Mouse (Mus musculus): ENCODE data around the gene Col6a5. TPM values are rescaled to one million over a fixed set of nuclear protein-coding genes. Genes with fewer than 3 reads are reported as not detected.

The Col6a5 gene
- polyA plus RNA-seq, 1 experiment: 4.1 TPM

DNA sequence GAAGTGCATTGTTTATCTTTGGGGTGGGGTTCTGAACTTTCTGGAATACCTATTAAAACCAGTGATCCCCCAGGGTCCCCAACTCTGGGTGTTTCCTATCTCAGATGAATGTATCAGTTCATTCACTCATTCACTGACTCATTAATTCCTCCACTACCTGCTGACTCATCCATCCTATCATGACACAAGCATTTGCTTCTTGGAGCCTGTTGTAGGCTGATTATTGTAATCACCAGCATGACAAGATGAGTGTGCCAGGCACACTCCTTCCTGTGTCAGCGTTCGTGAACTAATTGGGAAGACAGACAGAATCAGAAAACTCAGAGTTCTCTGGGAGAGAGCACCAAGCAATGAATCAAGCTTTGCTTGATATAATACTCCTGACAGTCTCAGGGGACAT lies 36.8 kb downstream of the Col6a5 start:
- Histone ChIP-seq H3K4me1 (ENCODE audit: control insufficient read depth, insufficient read depth, low read length) (no peaks in the 10 kb centered on the region), H3K27ac (ENCODE audit: control insufficient read depth, insufficient read depth, low read depth, low read length) (no peak overlapping the region), H3K4me3 (ENCODE audit: control insufficient read depth, low read depth, low read length) (no peak overlapping the region), H3K27me3 (ENCODE audit: control insufficient read depth, insufficient read depth, low read length) (no peaks in the 10 kb centered on the region), H3K36me3 (ENCODE audit: control insufficient read depth, insufficient read depth, low read length) (no peaks in the 10 kb centered on the region)
- TF ChIP-seq POLR2A (IDR thresholded peaks at IDR 0.05; ENCODE audit: control insufficient read depth, low read depth, low read length): no peak
- TF ChIP-seq CTCF (IDR thresholded peaks at IDR 0.05; ENCODE audit: control insufficient read depth, insufficient read depth, insufficient replicate concordance, low read depth, low read length): no peak

DNA sequence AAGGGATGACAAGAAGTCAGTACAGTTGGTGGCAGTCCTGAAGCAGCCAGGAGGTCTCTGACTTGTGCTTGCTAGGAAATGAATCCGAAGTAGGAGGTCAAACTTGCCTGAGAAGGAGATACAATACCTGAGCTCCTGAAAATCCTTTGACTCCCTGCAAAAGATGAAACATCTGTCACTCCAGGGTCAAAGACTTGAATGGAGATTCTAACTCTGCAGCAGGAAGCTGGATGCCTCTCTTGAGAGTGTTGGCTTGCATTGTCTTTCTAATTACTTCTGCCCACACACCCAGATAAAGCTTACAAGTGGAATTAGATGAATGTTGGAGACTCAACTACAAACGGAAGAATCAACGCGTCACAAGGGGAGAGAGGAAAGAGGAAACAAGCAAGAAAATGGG lies 45.3 kb downstream of the Col6a5 start:
- no peaks in the 10 kb centered on the region for H3K27me3 ChIP-seq (ENCODE audit: control insufficient read depth, insufficient read depth, low read length)
- no peaks in the 10 kb centered on the region for H3K4me1 ChIP-seq (ENCODE audit: control insufficient read depth, insufficient read depth, low read length)
- no peak overlapping the region for H3K4me3 ChIP-seq (ENCODE audit: control insufficient read depth, low read depth, low read length)
- no peaks in the 10 kb centered on the region for H3K36me3 ChIP-seq (ENCODE audit: control insufficient read depth, insufficient read depth, low read length)
- H3K27ac ChIP-seq (ENCODE audit: control insufficient read depth, insufficient read depth, low read depth, low read length): no peak overlapping the region
- TF ChIP-seq POLR2A (IDR thresholded peaks at IDR 0.05; ENCODE audit: control insufficient read depth, low read depth, low read length) (no peak), CTCF (IDR thresholded peaks at IDR 0.05; ENCODE audit: control insufficient read depth, insufficient read depth, insufficient replicate concordance, low read depth, low read length) (no peak)

DNA sequence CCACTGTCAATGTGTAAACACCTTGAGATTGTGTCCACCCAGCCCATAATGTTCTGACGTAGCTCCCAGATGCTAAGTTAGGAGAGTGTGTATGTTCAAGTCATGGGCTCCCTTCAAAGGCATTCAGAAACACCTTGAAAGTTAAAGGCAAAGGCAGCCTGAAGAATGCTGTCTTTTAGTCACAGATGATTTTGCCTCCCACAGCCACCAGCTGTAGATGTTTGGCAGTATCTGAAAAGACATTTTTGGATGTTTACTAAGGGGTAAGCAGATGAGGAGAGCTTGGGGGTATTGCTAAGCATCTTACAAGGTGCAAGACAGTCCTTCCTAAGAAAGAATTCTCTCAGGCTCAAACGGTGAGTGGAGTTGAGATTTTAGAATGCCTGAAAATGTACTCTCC lies 50.3 kb downstream of the Col6a5 start:
- no peak overlapping the region for H3K4me3 ChIP-seq (ENCODE audit: control insufficient read depth, low read depth, low read length)
- TF ChIP-seq CTCF (IDR thresholded peaks at IDR 0.05; ENCODE audit: control insufficient read depth, insufficient read depth, insufficient replicate concordance, low read depth, low read length) (no peak), POLR2A (IDR thresholded peaks at IDR 0.05; ENCODE audit: control insufficient read depth, low read depth, low read length) (no peak)

DNA sequence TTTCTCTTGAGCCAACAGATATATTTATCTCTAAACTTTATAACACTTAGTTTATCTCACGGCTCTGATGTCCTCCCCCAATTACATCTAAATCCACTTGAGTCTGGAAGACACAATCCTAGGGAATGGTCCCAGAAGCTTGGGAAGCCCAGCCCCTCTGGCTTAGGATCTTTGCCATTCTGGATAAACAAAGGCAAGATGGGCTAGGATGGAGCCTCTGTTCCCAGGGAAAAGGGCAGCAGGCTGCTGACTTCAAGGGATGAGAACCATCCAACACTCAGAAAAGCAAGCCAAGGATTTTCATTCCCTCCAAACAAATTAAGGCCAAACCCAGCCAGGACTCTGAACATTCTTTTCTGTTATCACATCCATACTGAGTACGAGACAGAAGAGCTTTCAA lies 51.1 kb downstream of the Col6a5 start:
- Histone ChIP-seq H3K27ac (ENCODE audit: control insufficient read depth, insufficient read depth, low read depth, low read length) (no peak overlapping the region), H3K4me3 (ENCODE audit: control insufficient read depth, low read depth, low read length) (no peak overlapping the region), H3K27me3 (ENCODE audit: control insufficient read depth, insufficient read depth, low read length) (no peaks in the 10 kb centered on the region), H3K4me1 (ENCODE audit: control insufficient read depth, insufficient read depth, low read length) (no peaks in the 10 kb centered on the region), H3K36me3 (ENCODE audit: control insufficient read depth, insufficient read depth, low read length) (no peaks in the 10 kb centered on the region)
- TF ChIP-seq CTCF (IDR thresholded peaks at IDR 0.05; ENCODE audit: control insufficient read depth, insufficient read depth, insufficient replicate concordance, low read depth, low read length) (no peak), POLR2A (IDR thresholded peaks at IDR 0.05; ENCODE audit: control insufficient read depth, low read depth, low read length) (no peak)

More for the DNA sequence above, 50.3 kb downstream of the Col6a5 start:
- no peaks in the 10 kb centered on the region for H3K4me1 ChIP-seq (ENCODE audit: control insufficient read depth, insufficient read depth, low read length)
- H3K36me3 ChIP-seq (ENCODE audit: control insufficient read depth, insufficient read depth, low read length): no peaks in the 10 kb centered on the region
- no peak overlapping the region for H3K27ac ChIP-seq (ENCODE audit: control insufficient read depth, insufficient read depth, low read depth, low read length)
- H3K27me3 ChIP-seq (ENCODE audit: control insufficient read depth, insufficient read depth, low read length): no peaks in the 10 kb centered on the region

DNA sequence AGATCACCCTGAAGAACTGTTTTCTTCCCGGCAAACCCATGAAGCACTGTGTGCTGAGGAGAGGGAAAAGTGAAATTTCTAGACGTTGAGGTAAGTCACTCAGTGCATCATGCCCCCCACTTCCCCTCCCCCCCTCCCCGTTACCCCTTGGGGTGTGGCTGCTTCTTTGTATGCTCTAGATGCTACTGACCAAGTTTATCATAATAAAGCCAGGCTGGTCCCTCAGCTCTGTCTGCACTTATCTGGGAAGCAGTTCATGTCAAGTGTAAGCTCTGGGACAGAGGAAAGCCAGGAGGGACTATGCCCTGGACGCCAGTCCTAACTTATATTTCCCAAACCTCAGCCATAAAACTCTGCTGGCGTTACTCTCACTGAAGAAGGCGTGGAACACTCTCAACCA lies 53.0 kb downstream of the Col6a5 start:
- Histone ChIP-seq H3K4me1 (ENCODE audit: control insufficient read depth, insufficient read depth, low read length) (no peaks in the 10 kb centered on the region), H3K27me3 (ENCODE audit: control insufficient read depth, insufficient read depth, low read length) (no peaks in the 10 kb centered on the region), H3K36me3 (ENCODE audit: control insufficient read depth, insufficient read depth, low read length) (no peaks in the 10 kb centered on the region), H3K4me3 (ENCODE audit: control insufficient read depth, low read depth, low read length) (no peak overlapping the region), H3K27ac (ENCODE audit: control insufficient read depth, insufficient read depth, low read depth, low read length) (no peak overlapping the region)
- TF ChIP-seq POLR2A (IDR thresholded peaks at IDR 0.05; ENCODE audit: control insufficient read depth, low read depth, low read length): no peak
- TF ChIP-seq CTCF (IDR thresholded peaks at IDR 0.05; ENCODE audit: control insufficient read depth, insufficient read depth, insufficient replicate concordance, low read depth, low read length): no peak

DNA sequence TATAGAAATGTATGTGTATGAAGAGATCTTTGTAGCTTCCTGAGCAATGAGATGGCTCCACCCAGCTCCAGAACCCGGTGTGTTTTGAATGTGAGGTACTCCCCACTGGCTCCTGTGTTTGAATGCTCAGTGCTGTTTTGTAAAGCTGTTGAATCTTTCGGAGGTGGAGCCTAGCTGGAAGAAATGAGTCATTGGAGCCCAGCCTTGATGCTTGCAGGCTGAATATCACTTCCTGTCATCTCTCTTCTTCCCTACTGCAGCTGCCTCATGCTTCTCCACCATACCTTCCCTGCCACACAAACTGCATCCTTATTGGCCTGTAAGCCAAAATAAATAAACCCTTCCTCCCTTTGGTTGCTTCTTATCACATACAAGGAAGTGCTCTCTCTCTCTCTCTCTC lies 72.9 kb downstream of the Col6a5 start:
- TF ChIP-seq POLR2A (IDR thresholded peaks at IDR 0.05; ENCODE audit: control insufficient read depth, low read depth, low read length) (no peak), CTCF (IDR thresholded peaks at IDR 0.05; ENCODE audit: control insufficient read depth, insufficient read depth, insufficient replicate concordance, low read depth, low read length) (no peak)
- Histone ChIP-seq H3K27ac (ENCODE audit: control insufficient read depth, insufficient read depth, low read depth, low read length) (no peak overlapping the region), H3K27me3 (ENCODE audit: control insufficient read depth, insufficient read depth, low read length) (no peaks in the 10 kb centered on the region), H3K36me3 (ENCODE audit: control insufficient read depth, insufficient read depth, low read length) (no peaks in the 10 kb centered on the region), H3K4me3 (ENCODE audit: control insufficient read depth, low read depth, low read length) (no peak overlapping the region), H3K4me1 (ENCODE audit: control insufficient read depth, insufficient read depth, low read length) (peaks cover 7% of the 10 kb centered on the region)

DNA sequence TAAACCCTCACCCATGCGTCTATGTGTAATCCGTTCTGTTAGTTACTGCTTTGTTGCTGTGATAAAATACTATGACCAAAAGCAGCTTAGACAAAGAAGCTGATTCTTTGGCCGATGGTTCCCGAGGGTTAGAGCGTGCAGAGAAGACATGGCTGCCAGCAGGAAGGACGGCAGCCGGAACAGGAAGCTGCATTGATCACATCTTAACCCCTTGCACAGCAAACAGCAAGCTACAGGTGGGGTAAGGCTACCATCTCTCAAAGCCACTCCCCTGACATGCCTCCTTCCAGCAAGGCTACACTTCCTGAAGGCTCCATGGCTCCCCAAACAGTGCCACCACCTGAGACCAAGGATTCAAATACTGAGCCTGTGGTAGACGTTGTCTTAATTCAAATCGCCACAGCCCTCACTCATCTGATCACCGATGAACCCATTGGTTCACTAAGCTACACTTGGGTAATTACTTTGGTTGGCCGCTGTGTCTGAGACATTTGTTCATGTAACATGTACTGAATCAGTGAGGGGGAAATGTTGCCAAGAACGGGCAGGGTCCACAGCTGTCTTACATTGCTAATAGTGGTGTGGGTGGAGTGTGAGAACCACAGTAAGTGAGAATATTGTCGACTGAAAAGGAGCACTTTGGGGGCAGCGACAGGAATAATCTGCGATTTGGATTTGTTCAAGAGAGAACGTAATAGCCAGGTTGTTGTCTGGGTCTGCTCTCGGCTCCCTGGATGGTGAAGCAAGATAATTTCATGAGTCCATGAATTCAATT lies 75.6 kb downstream of the Col6a5 start:
- TF ChIP-seq CTCF (IDR thresholded peaks at IDR 0.05; ENCODE audit: control insufficient read depth, insufficient read depth, insufficient replicate concordance, low read depth, low read length) (no peak), POLR2A (IDR thresholded peaks at IDR 0.05; ENCODE audit: control insufficient read depth, low read depth, low read length) (no peak)
- Histone ChIP-seq H3K4me3 (ENCODE audit: control insufficient read depth, low read depth, low read length) (no peak overlapping the region), H3K4me1 (ENCODE audit: control insufficient read depth, insufficient read depth, low read length) (peaks cover 7% of the 10 kb centered on the region), H3K36me3 (ENCODE audit: control insufficient read depth, insufficient read depth, low read length) (no peaks in the 10 kb centered on the region), H3K27me3 (ENCODE audit: control insufficient read depth, insufficient read depth, low read length) (no peaks in the 10 kb centered on the region), H3K27ac (ENCODE audit: control insufficient read depth, insufficient read depth, low read depth, low read length) (no peak overlapping the region)
